Mouse (Mus musculus): ENCODE results near the gene Gadd45g.

GRCm38 (mm10) chr13:51848481-51849240, 2.2 kb downstream of the Gadd45g start:
- TF ChIP-seq POLR2A (IDR thresholded peaks at IDR 0.05; ENCODE audit: low read depth, low read length) (no peak), CTCF (conservative IDR thresholded peaks at IDR 0.05 in 1 of 2, IDR thresholded peaks at IDR 0.05 in 1 of 2; ENCODE audit: low read depth in 2 of 2, low read length in 2 of 2) (no peak), MAX (IDR thresholded peaks at IDR 0.05; ENCODE audit: low read length) (no peak), TCF12 (IDR thresholded peaks at IDR 0.05; ENCODE audit: low read depth, low read length) (no peak), MXI1 (IDR thresholded peaks at IDR 0.05; ENCODE audit: low read depth, low read length) (no peak), POLR2AphosphoS2 (IDR thresholded peaks at IDR 0.05; ENCODE audit: low read depth, low read length) (no peak), MAZ (IDR thresholded peaks at IDR 0.05; ENCODE audit: low read depth, low read length) (no peak)
